Mouse (Mus musculus): Measurements from ENCODE around the gene Os9. TPM values are rescaled to one million over a fixed set of nuclear protein-coding genes. Genes with fewer than 3 reads are reported as not detected.
A peak's percentile ranks its signal among the peaks of the same experiment; 100 is the strongest.

The Os9 gene
- polyA plus RNA-seq, 1 experiment: 111 TPM

DNA sequence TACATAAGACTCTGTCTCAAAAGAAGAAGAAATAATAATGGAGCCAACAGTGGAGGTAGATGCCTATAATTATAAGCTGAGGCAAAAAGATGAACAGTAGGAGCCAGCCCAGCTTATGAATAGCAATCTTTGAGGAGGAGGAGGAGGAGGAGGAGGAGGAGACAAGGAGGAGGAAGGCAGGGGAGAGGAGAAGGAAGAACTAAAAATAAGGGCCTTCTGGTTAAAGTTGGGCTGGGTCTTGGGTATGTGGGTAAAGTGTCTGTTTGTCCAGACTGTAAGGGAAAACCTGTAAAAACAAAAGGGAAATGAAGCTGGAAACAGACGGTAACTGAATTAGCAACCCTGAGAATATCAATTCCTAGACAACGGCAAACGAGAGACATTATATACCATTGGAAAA, 1.1 kb upstream of the Os9 start:
- Histone ChIP-seq H3K4me3 (replicated peaks; ENCODE audit: extremely low read depth, low read depth, low read length) (no peak overlapping the region), H3K4me1 (ENCODE audit: control insufficient read depth, insufficient read depth, low read length) (peaks cover 10% of the 10 kb centered on the region; the same call in 1 of the 2 replicates)
- no peak for DNase-seq
- TF ChIP-seq POLR2A (IDR thresholded peaks at IDR 0.05; ENCODE audit: borderline replicate concordance, extremely low read depth, low read depth, low read length) (no peak), CTCF (IDR thresholded peaks at IDR 0.05; ENCODE audit: insufficient read depth, low read length) (no peak)
- WGBS: 88% methylated on average over 3 of the region's 3 CpGs

DNA sequence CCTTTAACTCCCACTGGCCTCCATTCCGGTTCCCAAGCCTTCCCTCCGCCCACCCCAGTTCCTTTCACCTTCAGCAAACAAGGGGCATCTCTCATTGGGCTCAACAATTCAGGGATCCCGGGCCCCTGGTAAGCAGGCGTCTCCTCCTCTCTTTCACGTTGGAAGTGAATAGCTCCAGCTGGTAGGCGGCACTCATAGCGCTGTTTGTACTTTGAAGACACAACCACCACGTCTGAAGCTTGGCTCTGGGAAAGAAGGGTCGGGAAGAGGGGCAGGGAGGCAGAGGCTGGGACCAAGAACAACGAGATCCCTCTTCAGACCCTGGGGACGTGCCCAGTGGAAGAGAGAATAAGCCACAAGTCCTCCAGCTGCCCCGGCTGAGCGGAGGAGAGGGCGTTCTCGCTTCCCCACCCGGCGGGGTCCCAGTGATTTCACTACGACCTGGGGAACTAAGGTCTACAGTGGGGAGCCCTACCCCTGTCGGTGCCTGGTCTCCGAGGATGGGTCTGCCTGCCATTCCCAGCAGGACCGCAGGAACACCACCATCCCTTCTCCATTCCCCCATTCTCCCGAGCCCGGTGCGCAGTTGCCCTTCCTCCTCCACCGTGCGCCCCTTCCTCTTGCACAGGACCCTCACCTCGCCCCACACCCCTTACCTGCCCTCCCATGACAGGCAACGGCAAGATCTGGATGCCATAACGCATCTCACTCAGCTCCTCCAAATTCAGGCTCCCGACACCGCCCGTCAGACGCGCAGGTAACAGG, 448 bp downstream of the Os9 start:
- DNase-seq: no peak
- H3K4me3 ChIP-seq (replicated peaks; ENCODE audit: extremely low read depth, low read depth, low read length): peak overlapping the region; percentile 92
- TF ChIP-seq CTCF (IDR thresholded peaks at IDR 0.05; ENCODE audit: insufficient read depth, low read length): no peak
- TF ChIP-seq POLR2A (IDR thresholded peaks at IDR 0.05; ENCODE audit: borderline replicate concordance, extremely low read depth, low read depth, low read length): no peak
- peaks cover 10% of the 10 kb centered on the region; the same call in 1 of the 2 replicates for H3K4me1 ChIP-seq (ENCODE audit: control insufficient read depth, insufficient read depth, low read length)
- WGBS: 2% methylated on average over 34 of the region's 34 CpGs

DNA sequence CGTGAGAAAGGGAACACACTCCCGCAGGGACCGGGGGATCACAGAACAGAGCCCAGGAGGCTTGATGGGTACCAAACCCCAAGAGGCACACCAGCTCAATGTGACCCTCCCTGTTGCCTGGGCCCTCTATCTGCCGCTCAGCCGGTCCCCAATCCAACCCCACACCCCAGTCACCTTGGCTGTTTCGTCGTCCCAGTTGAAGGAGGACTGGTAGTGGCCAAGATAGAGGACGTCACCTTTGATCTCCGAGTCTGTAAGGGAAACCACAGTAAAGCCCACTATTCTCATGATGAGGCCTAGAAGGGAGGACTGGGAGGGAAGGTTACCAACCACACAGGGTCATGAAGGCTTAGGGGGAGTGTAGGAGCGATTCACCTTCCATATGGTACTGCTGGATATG, 1.7 kb downstream of the Os9 start:
- no peak for TF ChIP-seq CTCF (IDR thresholded peaks at IDR 0.05; ENCODE audit: insufficient read depth, low read length)
- TF ChIP-seq POLR2A (IDR thresholded peaks at IDR 0.05; ENCODE audit: borderline replicate concordance, extremely low read depth, low read depth, low read length): no peak
- H3K4me3 ChIP-seq (replicated peaks; ENCODE audit: extremely low read depth, low read depth, low read length): no peak overlapping the region
- H3K4me1 ChIP-seq (ENCODE audit: control insufficient read depth, insufficient read depth, low read length): peaks cover 10% of the 10 kb centered on the region; the same call in 1 of the 2 replicates
- DNase-seq: no peak
- 92% methylated on average over 10 of the region's 10 CpGs for WGBS

DNA sequence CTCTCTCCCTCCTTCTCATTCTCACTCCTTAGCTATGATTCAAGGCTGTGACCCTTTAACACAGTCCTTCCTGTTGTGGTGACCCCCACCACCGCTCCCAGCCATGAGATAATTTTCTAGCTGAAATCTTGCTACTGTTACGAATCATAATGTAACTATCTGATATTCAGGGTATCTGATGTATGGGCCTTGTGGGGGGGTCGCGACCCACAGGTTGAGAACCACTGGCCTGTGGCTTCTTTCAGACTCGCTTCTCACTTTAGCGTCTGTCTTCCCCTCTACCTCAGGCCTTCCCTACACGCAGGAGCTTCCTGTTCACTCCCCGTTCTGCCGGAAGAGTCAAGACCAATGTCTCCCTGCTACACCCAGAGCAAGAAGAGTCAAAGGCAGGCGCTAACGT, 2.5 kb downstream of the Os9 start:
- 89% methylated on average over 11 of the region's 11 CpGs for WGBS

DNA sequence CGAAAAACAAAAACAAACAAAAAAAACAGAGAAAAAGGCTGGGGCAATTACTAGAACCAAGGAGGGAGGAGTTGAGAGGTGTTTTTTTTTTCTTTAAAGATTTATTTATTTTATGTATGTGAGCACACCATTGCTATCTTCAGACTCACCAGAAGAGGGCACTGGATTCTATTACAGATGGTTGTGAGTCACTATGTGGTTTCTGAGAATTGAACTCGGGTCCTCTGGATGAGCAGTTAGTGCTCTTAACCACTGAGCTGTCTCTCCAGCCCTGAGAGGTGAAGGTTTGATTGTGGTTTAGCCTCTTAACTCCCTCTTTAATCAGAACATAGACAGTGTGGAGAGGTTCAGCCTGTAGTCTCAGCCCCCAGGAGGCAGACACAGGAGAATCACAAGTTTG, 5.9 kb downstream of the Os9 start:
- 63% methylated on average over 2 of the region's 2 CpGs for WGBS
- Histone ChIP-seq H3K4me1 (ENCODE audit: control insufficient read depth, insufficient read depth, low read length) (no peaks in the 10 kb centered on the region; the same call in 1 of the 2 replicates), H3K4me3 (replicated peaks; ENCODE audit: extremely low read depth, low read depth, low read length) (no peak overlapping the region)
- TF ChIP-seq POLR2A (IDR thresholded peaks at IDR 0.05; ENCODE audit: borderline replicate concordance, extremely low read depth, low read depth, low read length): no peak
- TF ChIP-seq CTCF (IDR thresholded peaks at IDR 0.05; ENCODE audit: insufficient read depth, low read length): no peak
- no peak for DNase-seq

More for the DNA sequence above, 2.5 kb downstream of the Os9 start:
- Histone ChIP-seq H3K4me3 (replicated peaks; ENCODE audit: extremely low read depth, low read depth, low read length) (no peak overlapping the region), H3K4me1 (ENCODE audit: control insufficient read depth, insufficient read depth, low read length) (peaks cover 10% of the 10 kb centered on the region; the same call in 1 of the 2 replicates)
- no peak for DNase-seq
- no peak for TF ChIP-seq CTCF (IDR thresholded peaks at IDR 0.05; ENCODE audit: insufficient read depth, low read length)
- TF ChIP-seq POLR2A (IDR thresholded peaks at IDR 0.05; ENCODE audit: borderline replicate concordance, extremely low read depth, low read depth, low read length): no peak

DNA sequence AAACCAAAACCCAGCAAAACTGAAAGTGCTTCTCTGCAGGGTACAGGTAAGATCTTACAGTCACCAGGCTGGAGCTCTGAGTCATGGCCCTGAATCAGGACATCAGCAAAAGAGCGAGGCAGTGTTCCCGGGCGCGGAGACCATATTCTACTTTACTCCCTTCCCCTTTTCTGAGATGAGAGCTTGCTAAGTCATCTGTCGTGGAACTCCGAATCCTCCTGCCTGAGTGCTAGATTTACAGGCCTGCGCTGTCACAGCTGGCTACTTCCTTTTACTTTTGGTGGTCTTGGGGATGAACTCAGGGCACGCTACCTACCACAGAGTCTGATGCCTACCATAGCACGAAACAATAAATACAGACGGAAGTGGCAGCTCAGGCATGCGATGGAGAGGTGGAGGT, 6.5 kb downstream of the Os9 start:
- no peak overlapping the region for H3K4me3 ChIP-seq (replicated peaks; ENCODE audit: extremely low read depth, low read depth, low read length)
- WGBS: 86% methylated on average over 11 of the region's 11 CpGs
- no peak for TF ChIP-seq POLR2A (IDR thresholded peaks at IDR 0.05; ENCODE audit: borderline replicate concordance, extremely low read depth, low read depth, low read length)
- TF ChIP-seq CTCF (IDR thresholded peaks at IDR 0.05; ENCODE audit: insufficient read depth, low read length): no peak
- DNase-seq: no peak
- no peaks in the 10 kb centered on the region for H3K4me1 ChIP-seq (ENCODE audit: control insufficient read depth, insufficient read depth, low read length)

- DNase-seq: no peak
- no peak for TF ChIP-seq POLR2A (IDR thresholded peaks at IDR 0.05; ENCODE audit: borderline replicate concordance, extremely low read depth, low read depth, low read length)
- TF ChIP-seq CTCF (IDR thresholded peaks at IDR 0.05; ENCODE audit: insufficient read depth, low read length): no peak
- WGBS: 85% methylated on average over 15 of the region's 15 CpGs
These were observed 9.7 kb downstream of the Os9 start for GRCm38 (mm10) chr10:127111001-127111887.

GRCm38 (mm10) chr10:127108262-127108583, 12.7 kb downstream of the Os9 start:
- Histone ChIP-seq H3K4me3 (replicated peaks; ENCODE audit: extremely low read depth, low read depth, low read length) (no peak overlapping the region), H3K4me1 (ENCODE audit: control insufficient read depth, insufficient read depth, low read length) (no peaks in the 10 kb centered on the region)
- TF ChIP-seq POLR2A (IDR thresholded peaks at IDR 0.05; ENCODE audit: borderline replicate concordance, extremely low read depth, low read depth, low read length) (no peak), CTCF (IDR thresholded peaks at IDR 0.05; ENCODE audit: insufficient read depth, low read length) (no peak)
- no peak for DNase-seq
- 73% methylated on average over 3 of the region's 3 CpGs for WGBS

More at GRCm38 (mm10) chr10:127111001-127111887, 9.7 kb downstream of the Os9 start:
- Histone ChIP-seq H3K4me3 (replicated peaks; ENCODE audit: extremely low read depth, low read depth, low read length) (no peak overlapping the region), H3K4me1 (ENCODE audit: control insufficient read depth, insufficient read depth, low read length) (no peaks in the 10 kb centered on the region)

GRCm38 (mm10) chr10:127107563-127108261, 13.2 kb downstream of the Os9 start:
- DNase-seq: no peak
- TF ChIP-seq CTCF (IDR thresholded peaks at IDR 0.05; ENCODE audit: insufficient read depth, low read length): no peak
- no peak for TF ChIP-seq POLR2A (IDR thresholded peaks at IDR 0.05; ENCODE audit: borderline replicate concordance, extremely low read depth, low read depth, low read length)

More at GRCm38 (mm10) chr10:127107563-127108261, 13.2 kb downstream of the Os9 start:
- 74% methylated on average over 16 of the region's 16 CpGs for WGBS
- no peak overlapping the region for H3K4me3 ChIP-seq (replicated peaks; ENCODE audit: extremely low read depth, low read depth, low read length)
- no peaks in the 10 kb centered on the region for H3K4me1 ChIP-seq (ENCODE audit: control insufficient read depth, insufficient read depth, low read length)

Measured in lung, adult 2 months (tissue).